Mouse (Mus musculus) hindbrain, postnatal 0 days (tissue): ENCODE measurements around the gene Shc2. TPM values are rescaled to one million over a fixed set of nuclear protein-coding genes. Genes with fewer than 3 reads are reported as not detected.

Source experiments
- ATAC-seq: fragments of 200-750 bp; cut with Nextera tagmentation; 2 replicates; pipeline ENCODE4 v1.8.0; 2017; ENCODE audit warnings: mild to moderate bottlenecking, moderate TSS enrichment, moderate library complexity
- DNase-seq: peaks from one replicate; pipeline ENCODE4 v3.0.0-alpha.2; 2015; ENCODE audit warnings: low spot score
- H3K27ac ChIP-seq: fragments of 300-500 bp; sonication (generic); 2 replicates; pipeline ENCODE4 v1.5.1; 2014; ENCODE audit warnings: mild to moderate bottlenecking
- H3K27me3 ChIP-seq: fragments of 300-500 bp; sonication (generic); 2 replicates; pipeline ENCODE4 v1.6.1; 2014; ENCODE audit warnings: low read length, mixed read lengths; ENCODE audit not compliant: insufficient read depth
- H3K36me3 ChIP-seq: fragments of 300-500 bp; sonication (generic); 2 replicates; pipeline ENCODE4 v1.6.1; 2014; ENCODE audit warnings: low read length, mixed read lengths; ENCODE audit not compliant: insufficient read depth
- H3K4me1 ChIP-seq: fragments of 300-500 bp; sonication (generic); 2 replicates; pipeline ENCODE4 v1.6.1; 2014; ENCODE audit warnings: antibody characterized with exemption, low read length, mixed read lengths; ENCODE audit not compliant: insufficient read depth
- H3K4me2 ChIP-seq: fragments of 300-500 bp; sonication (generic); 2 replicates; pipeline ENCODE4 v1.6.1; 2014; ENCODE audit warnings: low read depth, mild to moderate bottlenecking, low read length, moderate library complexity, mixed read lengths
- H3K4me3 ChIP-seq: fragments of 300-500 bp; sonication (generic); 2 replicates; pipeline ENCODE4 v1.5.1; 2014; ENCODE audit warnings: low read length
- H3K9ac ChIP-seq: fragments of 300-500 bp; sonication (generic); replicated peaks from 2 replicates; pipeline ENCODE4 v1.6.1; 2014; ENCODE audit warnings: mild to moderate bottlenecking, low read length, moderate library complexity, mixed read lengths
- H3K9me3 ChIP-seq: fragments of 300-500 bp; sonication (generic); 2 replicates; pipeline ENCODE4 v1.6.1; 2016; ENCODE audit warnings: low read length, mixed read lengths
- CTCF ChIP-seq: IDR thresholded peaks from 2 replicates; pipeline ENCODE4 v1.5.1; 2016; ENCODE audit warnings: antibody characterized with exemption, control low read depth, low read depth
- WGBS: fragments of 180-500 bp; shearing (Covaris S2); extraction: QIAGEN DNeasy Blood & Tissue Kit; methylation state at CpG from one replicate; pipeline ENCODE4 v1.1.7; 2014; 5-methylcytosine and 5-hydroxymethylcytosine counted together
- polyA plus RNA-seq: library from polyadenylated mRNA; unstranded; fragments of >200 nt; fragmentation: Nextera tagmentation; extraction: Ambion mirVana; gene quantifications from 2 replicates; pipeline ENCODE4 v1.2.1, GENCODE M21; 2015
- total RNA-seq: library from RNA; depleted of rRNA; stranded (reverse); fragments of >200 nt; gene quantifications from 2 replicates; pipeline ENCODE4 v1.2.3, GENCODE M21; 2014

Shc2 gene
- total and polyA plus RNA-seq, 2 experiments from 2014 or later: 21.3 to 66.2 TPM

DNA sequence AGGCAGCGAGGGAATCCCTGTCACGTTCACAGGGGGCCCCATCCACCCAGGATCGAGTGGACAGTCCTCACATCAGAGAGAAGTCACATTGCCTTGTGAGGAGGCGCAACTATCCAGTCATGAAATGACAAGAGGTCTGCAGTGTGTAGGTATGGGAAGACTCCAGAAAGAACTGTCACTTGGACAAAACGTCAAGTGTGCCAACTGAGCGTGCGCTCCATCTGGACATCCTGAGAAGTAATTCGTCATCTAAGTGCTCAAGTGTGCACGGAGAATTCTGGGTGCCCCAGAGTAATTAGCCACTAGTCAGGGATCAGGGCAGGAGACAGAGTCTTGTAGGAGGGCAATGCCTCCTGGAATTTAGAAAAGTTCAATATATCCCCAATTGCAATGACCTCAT lies 12.3 kb downstream of the Shc2 start:
- ATAC-seq: no peak
- DNase-seq: peak; percentile 50

DNA sequence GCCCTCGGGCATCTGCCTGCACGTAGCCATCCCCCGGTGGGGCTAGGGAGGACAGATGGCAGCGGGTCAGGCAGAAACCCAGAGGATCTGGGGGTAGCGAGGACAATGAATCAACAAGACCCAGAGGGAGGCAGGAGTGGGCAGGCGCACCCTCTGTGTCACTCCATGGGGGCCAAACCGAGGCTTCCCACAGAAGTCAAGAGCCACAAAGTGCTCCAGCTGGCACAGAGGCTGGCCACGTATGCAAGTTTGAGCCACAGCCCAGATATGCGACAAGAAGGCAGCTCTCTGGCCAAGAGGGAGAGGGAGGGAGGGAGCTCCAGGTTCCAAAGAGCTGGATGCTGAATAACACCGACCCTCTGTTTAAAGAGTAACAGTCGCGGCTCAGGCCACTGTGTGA lies 13.8 kb downstream of the Shc2 start:
- no peak for TF ChIP-seq CTCF
- ATAC-seq: no peak

More for the DNA sequence above, 12.3 kb downstream of the Shc2 start:
- Histone ChIP-seq H3K9ac (no peak overlapping the region), H3K27ac (0 out of 2 replicates have a peak overlapping the region, but pooled peaks have one; percentile 7), H3K4me3 (no peak overlapping the region), H3K4me2 (no peak overlapping the region), H3K4me1 (peaks cover 2% of the 10 kb centered on the region; the same call in 1 of the 2 replicates), H3K9me3 (no peaks in the 10 kb centered on the region), H3K27me3 (no peaks in the 10 kb centered on the region), H3K36me3 (0 out of 2 replicates have a peak, but pooled peaks cover 4% of the 10 kb centered on the region)
- WGBS: 61% methylated on average over 9 of the region's 9 CpGs
- no peak for TF ChIP-seq CTCF

DNA sequence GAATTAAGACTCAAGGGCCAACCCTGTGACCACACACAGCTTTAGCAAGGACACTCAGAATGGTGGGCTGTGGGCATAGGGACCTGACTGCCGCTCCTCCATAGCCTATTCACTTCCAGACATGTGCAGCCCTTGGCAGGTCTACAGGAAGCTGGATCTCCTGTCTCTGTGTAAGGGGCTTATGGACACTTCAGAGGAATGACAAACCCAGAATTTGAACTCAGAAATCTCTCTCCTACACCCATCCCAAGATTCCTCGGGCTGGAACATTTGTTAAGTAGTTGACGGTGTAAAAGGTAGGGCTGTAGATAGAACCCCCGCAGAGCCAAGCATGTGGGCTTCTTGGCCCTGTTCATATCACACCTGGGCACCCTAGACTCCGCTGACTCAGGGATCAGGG lies 21.3 kb downstream of the Shc2 start:
- Histone ChIP-seq H3K9me3 (no peaks in the 10 kb centered on the region), H3K27ac (no peak overlapping the region), H3K36me3 (no peaks in the 10 kb centered on the region), H3K4me3 (no peak overlapping the region), H3K4me2 (no peak overlapping the region), H3K9ac (no peak overlapping the region), H3K27me3 (0 out of 2 replicates have a peak, but pooled peaks cover 10% of the 10 kb centered on the region), H3K4me1 (peaks cover 17% of the 10 kb centered on the region)
- no peak for TF ChIP-seq CTCF
- no peak for DNase-seq
- ATAC-seq: no peak
- 87% methylated on average over 5 of the region's 5 CpGs for WGBS

More for the DNA sequence above, 13.8 kb downstream of the Shc2 start:
- DNase-seq: no peak
- no peak overlapping the region for H3K4me3 ChIP-seq
- 40% methylated on average over 12 of the region's 12 CpGs for WGBS
- no peaks in the 10 kb centered on the region for H3K27me3 ChIP-seq
- peaks cover 2% of the 10 kb centered on the region; the same call in 1 of the 2 replicates for H3K4me1 ChIP-seq
- H3K36me3 ChIP-seq: no peaks in the 10 kb centered on the region
- no peaks in the 10 kb centered on the region for H3K9me3 ChIP-seq
- no peak overlapping the region for H3K4me2 ChIP-seq
- no peak overlapping the region for H3K27ac ChIP-seq
- H3K9ac ChIP-seq: no peak overlapping the region

DNA sequence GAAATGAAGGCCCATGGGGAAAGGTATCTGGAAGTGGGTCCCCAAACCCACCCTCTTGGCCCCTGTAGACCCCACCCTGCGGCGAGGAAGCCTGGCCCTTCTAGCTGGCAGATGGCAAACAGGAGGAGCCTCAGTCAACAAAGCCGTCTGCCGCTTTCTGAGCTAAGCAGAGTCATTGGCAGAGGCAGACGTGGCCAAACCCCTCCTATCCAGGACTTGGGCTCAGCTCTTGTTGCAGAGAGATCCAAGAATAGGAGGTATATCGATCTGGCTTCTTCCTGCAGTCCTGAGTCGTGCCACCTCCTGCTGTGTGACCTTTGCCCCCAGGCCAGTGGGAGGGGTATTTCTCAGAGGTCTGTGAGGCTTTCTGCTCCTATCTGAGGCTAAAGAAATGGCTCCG lies 21.9 kb downstream of the Shc2 start:
- 9% methylated on average over 8 of the region's 8 CpGs for whole genome bisulfite sequencing
- TF ChIP-seq CTCF: no peak
- H3K9ac ChIP-seq: 0 out of 2 replicates have a peak overlapping the region, but pooled peaks have one; percentile 13
- H3K4me1 ChIP-seq: peaks cover 17% of the 10 kb centered on the region
- H3K27me3 ChIP-seq: 0 out of 2 replicates have a peak, but pooled peaks cover 10% of the 10 kb centered on the region
- no peak overlapping the region for H3K4me2 ChIP-seq
- no peak for ATAC-seq
- H3K4me3 ChIP-seq: no peak overlapping the region
- peak; percentile 70 for DNase-seq
- no peaks in the 10 kb centered on the region for H3K36me3 ChIP-seq
- H3K27ac ChIP-seq: 0 out of 2 replicates have a peak overlapping the region, but pooled peaks have one; percentile 16
- H3K9me3 ChIP-seq: no peaks in the 10 kb centered on the region

DNA sequence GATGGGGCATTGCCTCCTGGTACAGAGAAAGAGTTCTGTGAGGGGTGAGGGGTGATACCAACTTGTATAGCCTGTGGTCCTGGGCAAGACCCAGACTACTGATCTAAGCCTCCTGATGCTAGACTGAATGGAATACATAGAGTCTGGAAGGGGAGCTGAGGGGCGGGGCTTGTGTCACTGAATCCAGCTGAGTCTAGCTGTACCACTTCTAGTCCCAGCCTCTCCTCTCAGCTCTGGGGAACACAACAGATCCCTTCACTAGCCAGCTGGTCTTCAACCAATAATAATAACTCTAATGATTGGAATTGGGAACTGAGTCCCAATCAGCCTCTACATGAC lies 23.4 kb downstream of the Shc2 start:
- DNase-seq (no peak), ATAC-seq (no peak; the same call in none of the 2 replicates)
- no peaks in the 10 kb centered on the region for H3K36me3 ChIP-seq
- H3K27ac ChIP-seq: peak overlapping the region; percentile 37; the same call in 1 of the 2 replicates
- H3K9me3 ChIP-seq: no peaks in the 10 kb centered on the region
- TF ChIP-seq CTCF: no peak
- 85% methylated on average over 1 of the region's 1 CpGs for WGBS
- peaks cover 17% of the 10 kb centered on the region for H3K4me1 ChIP-seq
- 0 out of 2 replicates have a peak, but pooled peaks cover 10% of the 10 kb centered on the region for H3K27me3 ChIP-seq
- H3K4me3 ChIP-seq: peak overlapping the region; percentile 53
- peak overlapping the region; percentile 92 for H3K4me2 ChIP-seq
- 0 out of 2 replicates have a peak overlapping the region, but pooled peaks have one; percentile 53 for H3K9ac ChIP-seq

DNA sequence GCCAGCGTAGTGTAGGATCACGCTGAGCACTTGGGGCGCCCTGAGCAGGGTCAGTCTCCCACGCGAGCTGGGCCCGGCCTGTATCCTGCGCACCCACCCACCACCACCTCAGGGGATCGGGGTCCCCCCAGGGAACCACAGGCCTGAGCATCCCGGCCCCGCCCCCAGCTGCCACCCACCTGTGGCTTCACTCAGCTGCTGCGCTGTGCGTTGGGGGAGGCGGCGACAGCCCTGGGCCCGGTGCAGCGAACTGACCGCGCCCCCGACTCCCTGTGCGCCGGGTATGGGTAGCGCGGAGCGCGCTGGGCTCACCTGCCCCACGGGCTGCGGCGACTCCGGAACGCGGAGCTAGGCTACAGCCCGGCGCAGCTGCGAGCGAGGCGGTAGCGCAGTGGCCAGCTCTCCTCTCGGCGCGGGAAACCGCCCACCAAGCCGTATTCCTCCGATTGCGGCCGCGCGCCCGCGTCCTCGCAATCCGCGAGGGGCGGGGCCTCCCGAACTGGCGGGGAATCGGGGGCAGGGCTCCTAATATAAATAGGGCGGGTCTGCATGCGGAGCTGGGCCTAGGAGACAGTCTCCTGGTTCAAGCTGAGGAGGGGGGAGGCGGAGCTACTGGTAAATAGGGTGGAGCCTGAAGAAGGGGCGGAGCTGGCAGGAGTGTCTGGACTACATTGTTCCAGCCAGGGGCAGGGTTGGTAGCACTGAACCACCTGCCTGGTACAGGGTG lies 24.0 kb downstream of the Shc2 start, which contains the start of gene C2cd4c:
TSS of gene C2cd4c (minus strand) at position 448 of the 727 bp plus-strand sequence.
- no peak for TF ChIP-seq CTCF
- ATAC-seq (peak; percentile 87), DNase-seq (peak; percentile 90)
- WGBS: 4% methylated on average over 47 of the region's 60 CpGs
- H3K27ac ChIP-seq: peak within 1 kb of the TSS; percentile 37; the same call in 1 of the 2 replicates
- peaks cover 17% of the 10 kb centered on the region for H3K4me1 ChIP-seq
- peak within 1 kb of the TSS; percentile 92 for H3K4me2 ChIP-seq
- 0 out of 2 replicates have a peak, but pooled peaks cover 10% of the 10 kb centered on the region for H3K27me3 ChIP-seq
- H3K4me3 ChIP-seq: peak within 1 kb of the TSS; percentile 53
- no peaks in the 10 kb centered on the region for H3K9me3 ChIP-seq
- no peaks in the 10 kb centered on the region for H3K36me3 ChIP-seq
- H3K9ac ChIP-seq: peak within 1 kb of the TSS; percentile 53
